Mouse (Mus musculus) heart, adult 2 months (tissue): Measurements from ENCODE around the gene Zp1. TPM values are rescaled to one million over a fixed set of nuclear protein-coding genes. Genes with fewer than 3 reads are reported as not detected.

ENCODE experiments used
- DNase-seq, 2 experiments: peaks; one replicate each; pipeline ENCODE4 v3.0.0; 2021
- H3K27ac ChIP-seq: fragments of 200-600 bp; 2 replicates; pipeline ENCODE4 v1.8.1; 2022
- H3K27me3 ChIP-seq: fragments of 200-500 bp; 2 replicates; pipeline ENCODE4 v1.6.1; 2012; ENCODE audit warnings: mild to moderate bottlenecking, low read length, inconsistent platforms, mixed read lengths; ENCODE audit not compliant: control insufficient read depth, insufficient read depth
- H3K36me3 ChIP-seq: fragments of 200-500 bp; 2 replicates; pipeline ENCODE4 v1.6.1; 2012; ENCODE audit warnings: low read length, inconsistent platforms; ENCODE audit not compliant: control insufficient read depth, insufficient read depth
- H3K4me1 ChIP-seq: fragments of 200-500 bp; 2 replicates; pipeline ENCODE4 v1.6.1; 2011; ENCODE audit warnings: low read length; ENCODE audit not compliant: control insufficient read depth, insufficient read depth
- H3K4me3 ChIP-seq: fragments of 200-600 bp; 2 replicates; pipeline ENCODE4 v1.8.1; 2022
- H3K79me2 ChIP-seq: fragments of 200-500 bp; replicated peaks from 2 replicates; pipeline ENCODE4 v1.6.1; 2012; ENCODE audit warnings: mild to moderate bottlenecking, inconsistent platforms, low read length, moderate library complexity, mixed read lengths; ENCODE audit not compliant: control insufficient read depth, insufficient read depth
- H3K9ac ChIP-seq: fragments of 200-500 bp; 2 replicates; pipeline ENCODE4 v1.6.1; 2012; ENCODE audit warnings: low read depth, mild to moderate bottlenecking, control low read depth, inconsistent platforms, low read length, mixed read lengths
- CTCF ChIP-seq: fragments of 200-600 bp; IDR thresholded peaks from 2 replicates; pipeline ENCODE4 v1.8.1; 2022; ENCODE audit warnings: antibody characterized with exemption, mild to moderate bottlenecking, moderate library complexity
- EP300 ChIP-seq: fragments of 200-500 bp; IDR thresholded peaks from 2 replicates; pipeline ENCODE4 v1.6.1; 2011; ENCODE audit warnings: low read depth, low read length, control low read depth; ENCODE audit not compliant: insufficient read depth
- POLR2A ChIP-seq: fragments of 200-500 bp; IDR thresholded peaks from 2 replicates; pipeline ENCODE4 v1.6.1; 2011; ENCODE audit warnings: mild to moderate bottlenecking, low read depth, low read length, control low read depth; ENCODE audit not compliant: insufficient read depth
- WGBS: fragments of 180-500 bp; shearing (Covaris S2); methylation state at CpG from one replicate; pipeline ENCODE4 v1.1.7; 2018; 5-methylcytosine and 5-hydroxymethylcytosine counted together
- intact Hi-C: fragments of 180-260 bp; cut with DNase I; formaldehyde crosslinking; loops from one replicate; pipeline ENCODE4 v1.15.1; 2025
- polyA plus RNA-seq: library from polyadenylated mRNA; depleted of rRNA; stranded (reverse); fragments of >200 nt; gene quantifications from 2 replicates; pipeline ENCODE4 v1.2.3, GENCODE M21; 2012
- total RNA-seq, 2 experiments: library from RNA; stranded (reverse); gene quantifications; 2 replicates each; pipeline ENCODE4 v1.2.3; 2021

Zp1 gene
- total and polyA plus RNA-seq, 3 experiments: not detected

DNA sequence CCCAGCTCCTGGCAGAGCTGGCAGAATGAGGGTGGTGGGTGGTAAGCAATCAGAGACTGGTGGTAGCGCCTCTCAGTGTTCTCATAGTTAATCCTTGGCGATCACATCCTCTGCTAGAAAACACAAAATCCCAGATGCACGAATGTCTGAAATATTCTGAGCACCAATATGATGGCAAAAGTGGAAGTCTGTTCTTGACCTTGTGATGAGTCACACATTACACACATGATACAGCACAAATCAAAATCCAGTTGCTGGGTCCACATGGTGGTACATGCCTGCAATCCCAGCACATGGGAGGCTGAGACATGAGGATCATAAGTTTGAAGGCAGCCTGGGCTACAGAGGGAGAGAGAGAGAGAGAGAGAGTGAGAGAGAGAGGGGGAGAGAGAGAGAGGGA is 626 bp upstream of the Zp1 start:
- TF ChIP-seq CTCF (no peak), EP300 (no peak), POLR2A (no peak)
- no peak overlapping the region for H3K4me3 ChIP-seq
- no peaks in the 10 kb centered on the region for H3K36me3 ChIP-seq
- no peaks in the 10 kb centered on the region for H3K79me2 ChIP-seq
- no peaks in the 10 kb centered on the region for H3K4me1 ChIP-seq
- 70% methylated on average over 3 of the region's 3 CpGs for WGBS
- H3K9ac ChIP-seq: no peak overlapping the region
- H3K27me3 ChIP-seq: no peaks in the 10 kb centered on the region
- intact Hi-C loops: no loop called here
- H3K27ac ChIP-seq: no peak overlapping the region
- no peak for DNase-seq

DNA sequence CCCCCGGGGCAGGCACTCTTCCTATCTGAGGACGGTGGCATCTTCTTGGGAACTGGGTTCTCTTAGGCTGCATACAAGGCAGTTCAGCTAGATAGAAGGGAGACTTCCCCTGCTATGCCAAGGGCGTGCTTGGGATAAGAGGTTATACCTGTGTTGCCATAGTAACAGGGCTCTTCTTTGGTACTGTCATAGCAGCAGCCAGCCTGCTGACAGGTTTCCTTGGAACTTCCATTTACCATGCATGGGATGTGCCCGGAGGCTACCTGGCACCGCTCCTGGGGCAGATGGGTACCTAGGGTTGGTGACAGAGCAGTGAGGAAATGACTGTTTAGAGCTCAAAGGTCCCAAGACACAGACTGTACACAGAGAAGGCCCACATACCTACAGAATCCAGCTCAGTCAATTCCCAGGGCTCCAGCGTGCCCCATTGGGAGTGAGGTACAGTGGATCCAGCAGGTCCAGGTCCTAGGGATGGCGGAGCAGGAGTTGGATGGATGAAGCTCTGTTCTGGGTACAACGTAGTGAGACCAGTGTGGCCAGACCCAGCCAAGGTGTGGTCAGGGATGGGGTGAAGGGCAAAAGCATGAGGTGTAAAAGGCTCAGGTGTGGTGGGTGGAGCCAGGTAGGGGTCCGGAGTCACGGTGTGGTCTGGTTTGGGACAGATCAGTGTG is 2.0 kb downstream of the Zp1 start:
- no peaks in the 10 kb centered on the region for H3K79me2 ChIP-seq
- no peaks in the 10 kb centered on the region for H3K27me3 ChIP-seq
- no peak overlapping the region for H3K4me3 ChIP-seq
- no peak for DNase-seq
- H3K4me1 ChIP-seq: no peaks in the 10 kb centered on the region
- no peak overlapping the region for H3K9ac ChIP-seq
- intact Hi-C loops: no loop called here
- TF ChIP-seq CTCF: no peak
- TF ChIP-seq POLR2A: no peak
- TF ChIP-seq EP300: no peak
- no peak overlapping the region for H3K27ac ChIP-seq
- H3K36me3 ChIP-seq: no peaks in the 10 kb centered on the region
- WGBS: 92% methylated on average over 10 of the region's 10 CpGs

GRCm38 (mm10) chr19:10916506-10916905 is 3.9 kb downstream of the Zp1 start:
- no peaks in the 10 kb centered on the region for H3K27me3 ChIP-seq
- no peak for DNase-seq
- intact Hi-C loops: no loop called here
- no peaks in the 10 kb centered on the region for H3K36me3 ChIP-seq
- no peak overlapping the region for H3K9ac ChIP-seq
- H3K4me1 ChIP-seq: no peaks in the 10 kb centered on the region
- H3K4me3 ChIP-seq: no peak overlapping the region
- H3K79me2 ChIP-seq: no peaks in the 10 kb centered on the region
- H3K27ac ChIP-seq: no peak overlapping the region
- 58% methylated on average over 5 of the region's 5 CpGs for whole genome bisulfite sequencing
- TF ChIP-seq EP300: no peak
- TF ChIP-seq POLR2A: no peak
- no peak for TF ChIP-seq CTCF

DNA sequence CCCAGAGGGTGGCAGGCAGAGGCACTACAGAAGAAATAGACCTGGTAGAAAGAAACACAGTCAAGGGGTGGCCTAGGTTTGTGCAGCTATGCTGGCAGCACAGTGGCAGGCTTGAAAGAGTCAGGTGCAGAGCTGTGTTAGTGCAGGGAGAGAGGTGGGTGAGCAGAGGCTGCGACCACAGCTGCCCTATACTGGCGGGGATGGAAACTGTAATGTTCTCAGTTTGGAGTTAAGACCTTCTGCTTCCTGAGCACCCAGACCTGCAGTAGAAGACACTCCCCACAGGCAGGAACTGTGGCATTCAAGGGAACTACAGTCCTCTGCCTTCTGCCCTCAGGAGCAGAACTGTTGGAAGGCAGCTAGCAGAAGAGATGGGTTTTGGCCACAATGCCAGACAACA is 5.6 kb downstream of the Zp1 start:
- Histone ChIP-seq H3K4me3 (no peak overlapping the region), H3K36me3 (no peaks in the 10 kb centered on the region), H3K4me1 (no peaks in the 10 kb centered on the region), H3K79me2 (no peaks in the 10 kb centered on the region), H3K27ac (no peak overlapping the region), H3K27me3 (no peaks in the 10 kb centered on the region), H3K9ac (no peak overlapping the region)
- no peak for DNase-seq
- intact Hi-C loops: no loop called here
- WGBS: 92% methylated on average over 2 of the region's 2 CpGs
- TF ChIP-seq POLR2A (no peak), CTCF (no peak), EP300 (no peak)

DNA sequence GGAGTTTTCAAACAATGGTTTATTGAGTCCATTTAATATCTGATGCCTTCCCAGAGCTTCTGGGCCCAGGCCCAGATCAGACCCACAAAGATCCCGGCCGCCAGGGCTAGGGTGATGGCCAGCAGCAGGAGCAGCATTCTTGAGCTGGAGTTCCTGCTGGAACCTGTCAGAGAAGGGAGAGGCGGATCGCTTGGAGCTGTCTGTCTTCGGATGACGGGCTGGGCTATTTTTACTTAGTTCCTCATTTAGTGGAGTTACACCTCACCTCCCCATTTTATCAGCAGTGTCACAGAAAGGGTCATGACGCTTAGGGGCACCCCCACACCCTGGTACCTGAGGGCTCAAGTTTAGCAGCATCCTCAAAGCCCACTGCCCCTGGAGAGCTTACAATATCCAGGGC is 6.1 kb downstream of the Zp1 start:
- intact Hi-C loops: no loop called here
- no peak for DNase-seq
- TF ChIP-seq POLR2A: no peak
- TF ChIP-seq EP300: no peak
- no peak for TF ChIP-seq CTCF
- Histone ChIP-seq H3K4me1 (peaks cover 3% of the 10 kb centered on the region; the same call in 1 of the 2 replicates), H3K36me3 (no peaks in the 10 kb centered on the region), H3K4me3 (no peak overlapping the region), H3K79me2 (no peaks in the 10 kb centered on the region), H3K27me3 (no peaks in the 10 kb centered on the region), H3K9ac (no peak overlapping the region), H3K27ac (no peak overlapping the region)
- WGBS: 30% methylated on average over 7 of the region's 7 CpGs

- Histone ChIP-seq H3K36me3 (peaks cover 6% of the 10 kb centered on the region; the same call in 1 of the 2 replicates), H3K27ac (no peak overlapping the region; the same call in 1 of the 2 replicates), H3K27me3 (no peaks in the 10 kb centered on the region), H3K4me1 (peaks cover 9% of the 10 kb centered on the region), H3K4me3 (no peak overlapping the region), H3K9ac (no peak overlapping the region), H3K79me2 (no peaks in the 10 kb centered on the region)
- WGBS: 52% methylated on average over 6 of the region's 6 CpGs
- TF ChIP-seq POLR2A (no peak), CTCF (no peak), EP300 (no peak)
- DNase-seq: no peak
- intact Hi-C loops: loop anchor here (2.0 kb wide), 1 partner anchor 50 kb away; no protein-coding TSS in a partner anchor
Measured at GRCm38 (mm10) chr19:10909087-10909721, 11.2 kb downstream of the Zp1 start.
